ENCODE assay signal across 8 mouse cellular contexts in the genomic region with DNA sequence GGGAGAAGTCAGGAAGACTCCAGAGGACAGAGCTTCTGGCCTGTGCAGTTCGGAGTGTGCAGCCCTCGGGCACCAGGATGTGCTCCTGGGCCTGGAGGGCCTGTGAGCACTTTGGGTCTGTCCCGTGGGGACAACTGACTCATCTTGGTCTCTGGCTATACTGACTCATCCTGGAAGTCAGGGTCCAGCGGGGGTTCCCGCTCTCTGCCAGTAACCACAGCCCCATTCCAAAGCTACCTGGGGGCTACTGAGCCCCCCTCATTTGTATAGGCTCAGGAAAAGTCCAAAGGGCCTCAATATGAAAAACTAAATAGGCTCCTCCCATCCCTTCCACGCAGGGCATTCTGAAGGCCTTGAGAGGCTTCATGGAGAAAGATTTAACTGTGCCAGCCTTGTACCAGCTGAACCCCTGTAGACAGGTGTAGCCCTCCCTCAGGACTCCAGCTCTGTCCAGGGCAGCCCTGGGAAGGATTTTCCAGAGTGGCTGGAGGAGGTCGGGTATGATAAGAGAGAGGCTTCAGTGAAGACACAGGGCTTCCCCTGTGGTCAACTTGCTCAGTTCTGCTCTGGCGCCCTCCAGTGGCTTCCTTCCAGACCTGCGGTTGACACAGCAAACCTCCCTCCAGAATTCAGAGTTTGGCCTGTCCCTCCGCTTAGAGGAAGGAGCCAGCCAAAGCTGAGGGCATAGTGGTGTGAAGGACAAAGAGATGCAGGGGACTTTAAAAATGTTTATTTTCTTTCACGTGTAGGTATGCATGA. TPM values are rescaled to one million over a fixed set of nuclear protein-coding genes. Genes with fewer than 3 reads are reported as not detected.
DNase-seq lines count a peak whose midpoint lies in the region; ATAC-seq and TF ChIP-seq lines count a peak whose summit lies in the region.

No protein-coding gene starts in this region.

- TF ChIP-seq POLR2A in thymus, adult 2 months (IDR thresholded peaks at IDR 0.05; ENCODE audit: control insufficient read depth, extremely low read depth, insufficient read depth, low read length, poor library complexity), result no peak

- 38% methylated on average over 11 of the region's 11 CpGs for WGBS in heart, embryonic 12.5 days
- WGBS in thymus, adult 2 months, result 52% methylated on average over 11 of the region's 11 CpGs

- no peaks in the 10 kb centered on the region for H3K36me3 ChIP-seq in heart, embryonic 12.5 days
- H3K36me3 ChIP-seq in thymus, adult 2 months (ENCODE audit: control insufficient read depth, insufficient read depth, low read length), result no peaks in the 10 kb centered on the region

- no peaks in the 10 kb centered on the region; the same call in 1 of the 2 replicates for H3K4me1 ChIP-seq in heart, embryonic 12.5 days (replicated peaks)
- H3K4me1 ChIP-seq in thymus, adult 2 months (replicated peaks; ENCODE audit: control insufficient read depth, insufficient read depth, low read length), result no peaks in the 10 kb centered on the region

- DNase-seq in B cell, adult 2 months, result peak; percentile 80
- DNase-seq in adrenal gland, adult 8-10 months, result peak; percentile 74
- DNase-seq in embryo, embryonic 9.5 days (ENCODE audit: extremely low spot score), result peak; percentile 82
- peak; percentile 84 to 89 for DNase-seq in kidney, postnatal 25 days
- peak; percentile 85 to 87 for DNase-seq in lung, adult 18-20 months
- DNase-seq in ovary, postnatal 10 days (ENCODE audit: low spot score), result peak; percentile 67
- DNase-seq in thymus, adult 2 months, result peak; percentile 82

- TF ChIP-seq CTCF in thymus, adult 2 months (IDR thresholded peaks at IDR 0.05; ENCODE audit: borderline replicate concordance, control insufficient read depth, extremely low read depth, insufficient read depth, low read length, poor library complexity), result peak; percentile 77

- H3K9me3 ChIP-seq in heart, embryonic 12.5 days (replicated peaks), result no peaks in the 10 kb centered on the region

- no peak overlapping the region for H3K4me2 ChIP-seq in heart, embryonic 12.5 days

- H3K27ac ChIP-seq in heart, embryonic 12.5 days (ENCODE audit: poor library complexity, severe bottlenecking), result no peak overlapping the region
- H3K27ac ChIP-seq in thymus, adult 2 months (ENCODE audit: control insufficient read depth, insufficient read depth, low read length), result no peak overlapping the region

- no peaks in the 10 kb centered on the region for H3K27me3 ChIP-seq in heart, embryonic 12.5 days (replicated peaks)
- no peaks in the 10 kb centered on the region for H3K27me3 ChIP-seq in thymus, adult 2 months (ENCODE audit: control insufficient read depth, insufficient read depth, low read length)

- peak; percentile 64; the same call in 1 of the 2 replicates for ATAC-seq in heart, embryonic 12.5 days (ENCODE audit: insufficient number of reproducible peaks, low FRiP score)

- H3K9ac ChIP-seq in heart, embryonic 12.5 days, result no peak overlapping the region

- H3K4me3 ChIP-seq in heart, embryonic 12.5 days, result no peak overlapping the region
- H3K4me3 ChIP-seq in thymus, adult 2 months (ENCODE audit: control insufficient read depth, insufficient read depth, low read length), result no peak overlapping the region

RNA-seq across cellular contexts. Expression of gene Lgals3bp, which starts 22.5 kb away (rescaled TPM):
- total RNA-seq in adrenal gland, adult 8-10 months (2022), result 100 to 1,000 TPM in 2 of 4 experiments, 10 to 100 TPM in 2; 88.8 to 112 (median 98.8) TPM
- polyA plus RNA-seq in heart, embryonic 12.5 days (2016; fragmentation: Nextera tagmentation; extraction: Ambion mirVana), result 4.5 and 5.1 TPM in 2 replicates
- polyA plus RNA-seq in thymus, adult 2 months (2012; rRNA removed), result 450 and 565 TPM in 2 replicates

RNA-seq across cellular contexts. Expression of gene Timp2, which starts 23.9 kb away (rescaled TPM):
- 100 to 1,000 TPM in 3 of 4 experiments, 10 to 100 TPM in 1; 95.5 to 261 (median 186) TPM for total RNA-seq in adrenal gland, adult 8-10 months (2022)
- polyA plus RNA-seq in heart, embryonic 12.5 days (2016; fragmentation: Nextera tagmentation; extraction: Ambion mirVana), result 68.9 and 72.1 TPM in 2 replicates
- polyA plus RNA-seq in thymus, adult 2 months (2012; rRNA removed), result 72.6 and 78.8 TPM in 2 replicates

RNA-seq across cellular contexts. Expression of gene Cep295nl, which starts 37.1 kb away (rescaled TPM):
- 1 to 10 TPM in 2 of 4 experiments, under 1 TPM in 2; 0.41 to 2.9 (median 1.6) TPM for total RNA-seq in adrenal gland, adult 8-10 months (2022)
- polyA plus RNA-seq in heart, embryonic 12.5 days (2016; fragmentation: Nextera tagmentation; extraction: Ambion mirVana), result 0.23 and 0.24 TPM in 2 replicates
- 0.26 and 0.32 TPM in 2 replicates for polyA plus RNA-seq in thymus, adult 2 months (2012; rRNA removed)

RNA-seq across cellular contexts. Expression of gene Cant1, which starts 39.5 kb away (rescaled TPM):
- 10 to 100 TPM; 36.8 to 39.6 (median 37.9) TPM for total RNA-seq in adrenal gland, adult 8-10 months (2022)
- 23.6 and 23.7 TPM in 2 replicates for polyA plus RNA-seq in heart, embryonic 12.5 days (2016; fragmentation: Nextera tagmentation; extraction: Ambion mirVana)
- polyA plus RNA-seq in thymus, adult 2 months (2012; rRNA removed), result 100 and 105 TPM in 2 replicates

RNA-seq across cellular contexts. Expression of gene C1qtnf1, which starts 48.6 kb away (rescaled TPM):
- 10 to 100 TPM; 20.4 to 26.2 (median 24.3) TPM for total RNA-seq in adrenal gland, adult 8-10 months (2022)
- 4.9 and 5.5 TPM in 2 replicates for polyA plus RNA-seq in heart, embryonic 12.5 days (2016; fragmentation: Nextera tagmentation; extraction: Ambion mirVana)
- polyA plus RNA-seq in thymus, adult 2 months (2012; rRNA removed), result 8.4 and 10.6 TPM in 2 replicates

Comparison
In these comparisons a context has a peak if more than half of its experiments do, and no peak if none do; other contexts are left out.
1. RNA of gene Lgals3bp, which starts 22.5 kb away (polyA plus RNA-seq): 450 to 565 TPM in thymus, adult 2 months; 4.5 to 5.1 TPM in heart, embryonic 12.5 days; every median in the first group is over 10 times any median in the second.
2. Peak in every context shown above with its lines, with median percentiles within 50 percentile points of each other: DNase-seq.